In the genomic region with DNA sequence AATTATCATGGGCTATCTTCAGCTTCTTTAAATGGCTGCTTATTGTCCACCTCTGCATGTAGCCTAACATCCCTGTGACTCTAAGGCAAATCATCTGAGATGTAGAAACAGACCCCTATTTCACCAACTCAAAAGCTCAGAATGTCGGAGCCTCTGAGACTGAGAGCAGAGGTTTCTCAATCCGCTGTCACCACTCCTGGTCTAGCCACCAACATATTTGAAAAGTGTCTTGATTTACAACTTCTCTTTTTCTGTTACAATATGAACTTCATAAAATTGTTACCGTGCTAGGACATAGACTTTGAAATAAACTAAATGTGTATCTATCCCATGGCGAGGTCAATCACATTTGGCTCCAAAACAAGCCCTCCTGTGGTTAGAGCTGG, we compare ENCODE assay signal across 26 mouse cellular contexts.
"Had no signal": no experiment of that assay in that cellular context is flagged by ENCODE, and none has a peak within 500 bp of the region (broad histone marks: within the 10 kb centered on the region; RNA-seq: fewer than 3 reads in every experiment).

No protein-coding gene starts in this region.

- DNase-seq: gastrocnemius, adult 2 months; gastrocnemius, postnatal 10 days; gastrocnemius, postnatal 25 days; heart, postnatal 10 days; heart, postnatal 4 days; kidney, adult 18-20 months; kidney, adult 8-10 months; kidney, postnatal 10 days; kidney, postnatal 25 days; kidney, postnatal 4 days; layer of hippocampus, postnatal 36 days; liver; liver, embryonic 13.5 days had no signal

- H3K27me3 ChIP-seq: heart, embryonic 12.5 days; hindbrain, embryonic 12.5 days; intestine, embryonic 15.5 days; limb, embryonic 12.5 days; liver, embryonic 13.5 days had no signal

- H3K9ac ChIP-seq: heart, embryonic 12.5 days; hindbrain, embryonic 12.5 days; hindbrain, embryonic 14.5 days; intestine, embryonic 15.5 days; limb, embryonic 12.5 days; liver, embryonic 13.5 days had no signal

- H3K27ac ChIP-seq: gastrocnemius, adult 2 months; heart, embryonic 10.5 days; hindbrain, embryonic 12.5 days; hindbrain, embryonic 14.5 days; intestine, embryonic 15.5 days; layer of hippocampus, adult 2 months; left cerebral cortex, adult 2 months; limb, embryonic 10.5 days; limb, embryonic 12.5 days; liver, embryonic 13.5 days had no signal

- H3K4me3 ChIP-seq: gastrocnemius, adult 2 months; heart, embryonic 10.5 days; heart, embryonic 12.5 days; hindbrain, embryonic 12.5 days; intestine, embryonic 15.5 days; layer of hippocampus, adult 2 months; left cerebral cortex, adult 2 months; limb, embryonic 10.5 days; limb, embryonic 12.5 days; liver, embryonic 13.5 days had no signal

- H3K4me1 ChIP-seq: heart, embryonic 10.5 days; heart, embryonic 12.5 days; hindbrain, embryonic 12.5 days; intestine, embryonic 15.5 days; limb, embryonic 10.5 days; limb, embryonic 12.5 days; liver, embryonic 13.5 days had no signal

- H3K36me3 ChIP-seq: heart, embryonic 10.5 days; heart, embryonic 12.5 days; hindbrain, embryonic 12.5 days; intestine, embryonic 15.5 days; limb, embryonic 10.5 days; limb, embryonic 12.5 days; liver, embryonic 13.5 days had no signal

- ATAC-seq: hindbrain, embryonic 16.5 days; inflammation-experienced regulatory T-cells, adult 6 months; intestine, postnatal 0 days had no signal

- H3K9me3 ChIP-seq: heart, embryonic 10.5 days; heart, embryonic 12.5 days; hindbrain, embryonic 12.5 days; intestine, embryonic 15.5 days; limb, embryonic 10.5 days; limb, embryonic 12.5 days; liver, embryonic 13.5 days had no signal

- H3K4me2 ChIP-seq: heart, embryonic 12.5 days; hindbrain, embryonic 12.5 days; hindbrain, embryonic 14.5 days; intestine, embryonic 15.5 days; limb, embryonic 12.5 days; liver, embryonic 11.5 days; liver, embryonic 13.5 days had no signal
